Mouse (Mus musculus) E14TG2a.4 (cell line): ENCODE data around the gene Lin54.

Source experiments
- H3K27me3 ChIP-seq: 2 replicates; pipeline ENCODE4 v1.6.1; 2014; ENCODE audit warnings: low read length, control low read depth; ENCODE audit not compliant: insufficient read depth
- H3K36me3 ChIP-seq: 2 replicates; pipeline ENCODE4 v1.6.1; 2014; ENCODE audit warnings: low read length, control low read depth; ENCODE audit not compliant: insufficient read depth
- H3K4me1 ChIP-seq: replicated peaks from 2 replicates; pipeline ENCODE4 v1.6.1; 2014; ENCODE audit warnings: low read depth, low read length, control low read depth
- H3K4me3 ChIP-seq: replicated peaks from 2 replicates; pipeline ENCODE4 v1.5.1; 2014; ENCODE audit warnings: mild to moderate bottlenecking, low read length
- H3K9me3 ChIP-seq: 2 replicates; pipeline ENCODE4 v1.6.1; 2014; ENCODE audit warnings: low read length, control low read depth
- CTCF ChIP-seq: conservative IDR thresholded peaks from 2 replicates; pipeline ENCODE4 v1.5.1; 2014; ENCODE audit warnings: low read length
- NANOG ChIP-seq: IDR thresholded peaks from 2 replicates; pipeline ENCODE4 v1.6.1; 2014; ENCODE audit warnings: borderline replicate concordance, low read length, mixed read lengths
- POU5F1 ChIP-seq: IDR thresholded peaks from 2 replicates; pipeline ENCODE4 v1.6.1; 2014; ENCODE audit warnings: low read length, borderline replicate concordance

Gene Lin54

DNA sequence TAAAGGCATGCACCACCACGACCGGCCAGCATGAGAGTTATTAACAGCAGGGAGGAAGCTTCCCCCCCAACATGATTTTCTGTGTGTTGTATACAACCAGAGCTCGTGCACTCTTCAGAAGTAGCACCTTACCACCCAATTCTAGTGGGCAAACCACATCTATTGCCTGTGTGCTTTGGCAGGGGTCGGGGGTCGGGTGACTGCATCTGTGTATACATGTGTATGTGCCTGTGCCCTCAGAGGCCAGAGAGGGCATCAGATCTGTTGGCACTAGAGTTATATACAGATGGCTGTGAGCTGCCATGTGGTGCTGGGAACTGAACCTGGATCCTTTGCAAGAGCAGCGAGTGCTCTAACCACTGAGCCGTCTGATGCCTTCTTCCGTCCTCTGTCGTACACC, 24.5 kb upstream of the Lin54 start:
- TF ChIP-seq POU5F1 (no peak), NANOG (no peak), CTCF (no peak)
- peaks cover 99% of the 10 kb centered on the region for H3K9me3 ChIP-seq
- peaks cover 91% of the 10 kb centered on the region for H3K36me3 ChIP-seq
- no peaks in the 10 kb centered on the region for H3K27me3 ChIP-seq
- no peaks in the 10 kb centered on the region for H3K4me1 ChIP-seq
- H3K4me3 ChIP-seq: no peak overlapping the region

- Histone ChIP-seq H3K4me3 (no peak overlapping the region), H3K36me3 (peaks cover 77% of the 10 kb centered on the region), H3K4me1 (peaks cover 7% of the 10 kb centered on the region), H3K27me3 (no peaks in the 10 kb centered on the region), H3K9me3 (peaks cover 85% of the 10 kb centered on the region)
- TF ChIP-seq CTCF (no peak), POU5F1 (no peak), NANOG (no peak)
Measured at GRCm38 (mm10) chr5:100523331-100523730, 22.9 kb upstream of the Lin54 start.

GRCm38 (mm10) chr5:100520223-100520622, 19.8 kb upstream of the Lin54 start:
- H3K9me3 ChIP-seq: peaks cover 54% of the 10 kb centered on the region
- peaks cover 12% of the 10 kb centered on the region for H3K4me1 ChIP-seq
- H3K4me3 ChIP-seq: no peak overlapping the region
- TF ChIP-seq NANOG: no peak
- TF ChIP-seq CTCF: no peak
- no peak for TF ChIP-seq POU5F1
- peaks cover 48% of the 10 kb centered on the region for H3K36me3 ChIP-seq
- H3K27me3 ChIP-seq: no peaks in the 10 kb centered on the region

GRCm38 (mm10) chr5:100519027-100519411, 18.6 kb upstream of the Lin54 start:
- 0 out of 2 replicates have a peak, but pooled peaks cover 2% of the 10 kb centered on the region for H3K27me3 ChIP-seq
- peaks cover 12% of the 10 kb centered on the region for H3K4me1 ChIP-seq
- H3K4me3 ChIP-seq: peak overlapping the region; percentile 91
- TF ChIP-seq CTCF: no peak
- TF ChIP-seq NANOG: no peak
- TF ChIP-seq POU5F1: no peak
- H3K36me3 ChIP-seq: peaks cover 36% of the 10 kb centered on the region
- peaks cover 42% of the 10 kb centered on the region for H3K9me3 ChIP-seq

GRCm38 (mm10) chr5:100518049-100519026, 17.9 kb upstream of the Lin54 start, which contains the start of gene Cops4:
Gene Cops4 (plus strand): TSS chr5:100518309.
- Histone ChIP-seq H3K36me3 (peaks cover 32% of the 10 kb centered on the region), H3K4me1 (peaks cover 12% of the 10 kb centered on the region), H3K27me3 (0 out of 2 replicates have a peak, but pooled peaks cover 2% of the 10 kb centered on the region), H3K4me3 (peak within 1 kb of the TSS; percentile 91), H3K9me3 (peaks cover 35% of the 10 kb centered on the region)
- TF ChIP-seq NANOG: no peak
- no peak for TF ChIP-seq CTCF
- no peak for TF ChIP-seq POU5F1

DNA sequence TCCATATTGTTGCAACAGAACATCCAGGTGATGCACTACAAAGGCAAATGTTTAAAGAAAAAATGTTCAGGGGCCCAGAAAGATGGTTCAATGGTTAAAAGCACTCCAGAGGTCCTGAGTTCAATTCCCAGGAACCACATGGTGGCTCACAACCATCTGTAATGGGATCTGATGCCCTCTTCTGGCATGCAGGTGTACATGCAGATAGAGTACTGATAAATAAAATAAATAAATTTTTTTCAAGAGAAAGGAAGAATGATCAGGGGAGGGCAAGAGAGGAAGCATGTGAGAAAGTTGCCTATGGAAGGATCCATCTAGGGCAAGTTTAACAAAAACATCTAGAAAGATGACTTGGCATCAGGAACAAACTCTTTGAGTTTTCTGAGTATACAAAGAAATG, 12.1 kb upstream of the Lin54 start:
- no peaks in the 10 kb centered on the region for H3K9me3 ChIP-seq
- peaks cover 10% of the 10 kb centered on the region; the same call in 1 of the 2 replicates for H3K27me3 ChIP-seq
- peak; percentile 32 for TF ChIP-seq CTCF
- TF ChIP-seq POU5F1: no peak
- TF ChIP-seq NANOG: no peak
- H3K36me3 ChIP-seq: no peaks in the 10 kb centered on the region
- no peak overlapping the region for H3K4me3 ChIP-seq
- H3K4me1 ChIP-seq: peaks cover 10% of the 10 kb centered on the region; the same call in 1 of the 2 replicates

- Histone ChIP-seq H3K9me3 (no peaks in the 10 kb centered on the region), H3K4me3 (no peak overlapping the region), H3K36me3 (no peaks in the 10 kb centered on the region), H3K27me3 (peaks cover 10% of the 10 kb centered on the region; the same call in 1 of the 2 replicates), H3K4me1 (peaks cover 7% of the 10 kb centered on the region; the same call in 1 of the 2 replicates)
- TF ChIP-seq POU5F1 (no peak), CTCF (no peak), NANOG (no peak)
Measured at GRCm38 (mm10) chr5:100509247-100509646, 8.8 kb upstream of the Lin54 start.

- Histone ChIP-seq H3K9me3 (no peaks in the 10 kb centered on the region), H3K27me3 (no peaks in the 10 kb centered on the region), H3K4me1 (peaks cover 29% of the 10 kb centered on the region), H3K36me3 (no peaks in the 10 kb centered on the region), H3K4me3 (peak overlapping the region; percentile 68; the same call in 1 of the 2 replicates)
- TF ChIP-seq NANOG: no peak
- no peak for TF ChIP-seq POU5F1
- TF ChIP-seq CTCF: no peak
Measured at GRCm38 (mm10) chr5:100501267-100501666, 828 bp upstream of the Lin54 start.
